Mouse (Mus musculus): ENCODE data around the gene Rpl32. TPM values are rescaled to one million over a fixed set of nuclear protein-coding genes. Genes with fewer than 3 reads are reported as not detected.

The Rpl32 gene
- polyA plus RNA-seq, 1 experiment = 1,009 TPM

DNA sequence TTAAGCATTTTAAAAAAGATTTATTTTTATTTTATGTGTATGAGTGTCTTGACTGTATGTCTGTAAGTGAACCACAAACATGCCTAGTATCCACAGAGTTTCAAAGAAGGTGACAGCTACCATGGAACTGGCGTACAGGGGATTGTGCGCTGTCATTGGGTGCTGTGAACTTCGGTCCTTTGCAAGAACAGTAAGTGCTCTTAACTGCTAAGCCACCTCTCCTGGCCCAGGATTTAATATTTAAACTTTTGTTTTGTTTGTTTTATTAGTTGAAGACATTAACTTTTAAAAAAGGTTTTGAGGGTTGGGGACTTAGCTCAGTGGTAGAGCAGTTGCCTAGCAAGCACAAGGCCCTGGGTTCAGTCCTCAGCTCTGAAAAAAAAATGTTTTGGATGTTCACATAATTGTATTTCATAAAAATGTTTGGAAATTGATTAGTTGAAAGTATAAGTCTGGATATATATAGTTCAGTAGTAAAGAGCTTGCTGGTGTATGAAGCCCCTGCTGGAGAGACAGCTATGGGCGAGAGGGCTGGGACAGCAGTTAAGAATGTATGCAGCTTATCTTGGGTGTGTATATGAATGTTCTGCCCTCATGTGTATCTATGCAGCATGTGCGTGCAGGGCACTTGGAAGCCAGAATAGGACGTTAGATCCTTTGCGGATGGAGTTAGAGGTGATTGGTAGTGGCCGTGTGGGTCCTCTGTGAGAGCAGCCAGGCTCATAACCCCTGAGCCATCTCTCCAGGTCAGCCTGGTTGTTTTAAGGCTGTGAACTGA is 12.9 kb upstream of the Rpl32 start:
- Histone ChIP-seq H3K4me3 (ENCODE audit: insufficient read depth, low read length) (no peak overlapping the region), H3K27ac (ENCODE audit: insufficient read depth, low read length) (no peak overlapping the region), H3K4me1 (ENCODE audit: control insufficient read depth, insufficient read depth, low read length) (no peaks in the 10 kb centered on the region)
- TF ChIP-seq CTCF (IDR thresholded peaks at IDR 0.05; ENCODE audit: extremely low read depth, insufficient read depth, low read length) = no peak
- no peak for TF ChIP-seq POLR2A (IDR thresholded peaks at IDR 0.05; ENCODE audit: extremely low read depth, insufficient read depth, low read length)

DNA sequence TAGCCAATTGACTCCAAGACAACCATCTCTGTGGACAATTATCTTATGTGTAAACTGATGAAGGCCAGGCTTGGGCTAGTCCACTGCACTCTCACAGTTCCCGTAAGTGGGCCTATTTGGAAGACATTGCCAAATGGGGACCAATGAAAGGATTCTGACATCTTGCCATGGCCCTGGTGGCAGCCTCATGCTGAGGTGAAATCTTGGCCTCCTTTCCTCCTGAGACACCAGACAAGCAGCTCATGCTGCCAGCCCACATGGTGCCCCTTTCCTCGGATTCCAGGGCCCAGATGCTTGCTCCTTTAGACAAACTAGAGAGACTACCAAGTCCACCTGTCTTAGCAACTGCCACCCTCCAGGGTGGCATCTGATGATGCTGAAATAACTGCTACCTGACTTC is 9.6 kb upstream of the Rpl32 start:
- TF ChIP-seq POLR2A (IDR thresholded peaks at IDR 0.05; ENCODE audit: extremely low read depth, insufficient read depth, low read length) = no peak
- no peak for TF ChIP-seq CTCF (IDR thresholded peaks at IDR 0.05; ENCODE audit: extremely low read depth, insufficient read depth, low read length)
- Histone ChIP-seq H3K27ac (ENCODE audit: insufficient read depth, low read length) (no peak overlapping the region), H3K4me1 (ENCODE audit: control insufficient read depth, insufficient read depth, low read length) (no peaks in the 10 kb centered on the region), H3K4me3 (ENCODE audit: insufficient read depth, low read length) (no peak overlapping the region)

DNA sequence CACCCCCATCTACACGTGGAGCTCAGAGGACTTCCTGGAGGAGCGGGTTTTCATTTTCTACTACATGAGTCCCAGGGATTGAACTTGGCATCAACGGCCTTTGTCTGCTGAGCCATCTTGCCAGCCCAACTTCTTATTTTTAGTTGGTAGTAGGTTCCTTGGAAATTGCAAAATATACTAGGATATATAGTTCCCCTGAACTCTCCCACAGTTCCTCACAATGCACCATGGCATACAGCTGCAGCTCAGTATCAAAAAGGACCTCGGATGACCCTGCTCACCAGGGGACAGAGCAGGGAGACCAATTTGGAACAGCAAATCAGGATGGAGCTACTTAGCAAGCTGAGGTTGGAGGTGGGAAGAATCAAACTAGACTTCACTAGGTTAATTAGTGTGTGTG is 6.5 kb upstream of the Rpl32 start:
- Histone ChIP-seq H3K27ac (ENCODE audit: insufficient read depth, low read length) (no peak overlapping the region), H3K4me3 (ENCODE audit: insufficient read depth, low read length) (no peak overlapping the region), H3K4me1 (ENCODE audit: control insufficient read depth, insufficient read depth, low read length) (no peaks in the 10 kb centered on the region)
- TF ChIP-seq CTCF (IDR thresholded peaks at IDR 0.05; ENCODE audit: extremely low read depth, insufficient read depth, low read length) (no peak), POLR2A (IDR thresholded peaks at IDR 0.05; ENCODE audit: extremely low read depth, insufficient read depth, low read length) (no peak)

DNA sequence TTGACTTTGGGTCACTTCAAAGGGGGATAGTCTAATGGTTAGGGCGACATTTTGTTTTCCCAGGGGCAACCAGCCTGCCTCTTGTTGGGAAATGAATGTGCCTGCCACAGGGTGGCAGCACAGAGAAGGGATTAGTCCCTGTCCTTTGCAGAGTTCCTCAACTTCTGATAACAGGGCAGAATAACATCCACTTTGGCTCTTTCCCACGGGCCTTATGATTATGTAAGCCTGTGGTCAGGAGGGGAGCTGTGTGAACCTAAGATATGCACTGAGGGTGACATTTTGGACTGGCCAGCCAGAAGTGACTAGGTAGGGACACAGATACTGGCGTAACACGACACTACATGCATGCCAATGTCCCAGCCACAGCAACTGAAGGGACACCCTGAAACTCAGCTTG is 5.6 kb upstream of the Rpl32 start:
- no peaks in the 10 kb centered on the region for H3K4me1 ChIP-seq (ENCODE audit: control insufficient read depth, insufficient read depth, low read length)
- no peak overlapping the region for H3K27ac ChIP-seq (ENCODE audit: insufficient read depth, low read length)
- no peak overlapping the region for H3K4me3 ChIP-seq (ENCODE audit: insufficient read depth, low read length)
- TF ChIP-seq POLR2A (IDR thresholded peaks at IDR 0.05; ENCODE audit: extremely low read depth, insufficient read depth, low read length) (no peak), CTCF (IDR thresholded peaks at IDR 0.05; ENCODE audit: extremely low read depth, insufficient read depth, low read length) (peak; percentile 69)

DNA sequence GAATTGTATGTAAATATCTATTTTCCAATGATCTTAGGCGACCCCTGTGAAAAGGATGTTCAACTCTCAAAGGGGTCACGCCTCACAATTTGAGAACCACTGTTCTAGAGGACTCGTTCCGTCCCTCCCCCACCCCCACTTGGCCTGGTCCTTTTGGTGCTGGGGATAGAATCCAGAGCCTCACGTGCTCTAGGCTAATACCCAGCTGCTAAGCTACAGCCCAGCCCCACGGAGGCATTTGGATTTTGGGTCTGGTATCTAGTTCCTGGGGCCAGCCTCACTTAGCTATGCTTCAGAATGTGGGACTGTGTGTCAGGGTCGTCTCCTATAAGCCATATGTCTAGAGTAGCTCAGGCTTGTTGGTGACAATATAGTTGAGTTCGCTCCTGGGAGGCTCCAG is 3.1 kb upstream of the Rpl32 start:
- TF ChIP-seq POLR2A (IDR thresholded peaks at IDR 0.05; ENCODE audit: extremely low read depth, insufficient read depth, low read length) = no peak
- no peak for TF ChIP-seq CTCF (IDR thresholded peaks at IDR 0.05; ENCODE audit: extremely low read depth, insufficient read depth, low read length)
- Histone ChIP-seq H3K27ac (ENCODE audit: insufficient read depth, low read length) (no peak overlapping the region), H3K4me3 (ENCODE audit: insufficient read depth, low read length) (no peak overlapping the region), H3K4me1 (ENCODE audit: control insufficient read depth, insufficient read depth, low read length) (peaks cover 3% of the 10 kb centered on the region; the same call in 1 of the 2 replicates)

DNA sequence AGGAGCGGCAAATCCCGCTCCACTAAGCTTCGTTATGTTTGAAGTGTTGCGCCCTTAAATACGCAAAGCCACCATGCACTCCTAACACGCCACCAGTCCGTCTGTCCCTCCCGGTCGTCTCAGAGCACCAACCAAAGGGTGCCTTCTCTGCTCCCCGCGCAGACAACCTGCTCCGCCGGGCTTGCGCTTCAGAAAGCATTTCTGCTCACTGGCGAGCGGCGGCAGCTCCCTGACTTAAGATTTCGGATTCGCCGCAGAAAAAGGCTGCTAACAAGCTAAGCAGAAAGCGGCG is 405 bp downstream of the Rpl32 start:
- TF ChIP-seq CTCF (IDR thresholded peaks at IDR 0.05; ENCODE audit: extremely low read depth, insufficient read depth, low read length) (no peak), POLR2A (IDR thresholded peaks at IDR 0.05; ENCODE audit: extremely low read depth, insufficient read depth, low read length) (0 out of 2 replicates have a peak, but pooled peaks have one; percentile 9)
- Histone ChIP-seq H3K4me1 (ENCODE audit: control insufficient read depth, insufficient read depth, low read length) (peaks cover 4% of the 10 kb centered on the region; the same call in 1 of the 2 replicates), H3K4me3 (ENCODE audit: insufficient read depth, low read length) (peak overlapping the region; percentile 97), H3K27ac (ENCODE audit: insufficient read depth, low read length) (peak overlapping the region; percentile 62; the same call in 1 of the 2 replicates)

DNA sequence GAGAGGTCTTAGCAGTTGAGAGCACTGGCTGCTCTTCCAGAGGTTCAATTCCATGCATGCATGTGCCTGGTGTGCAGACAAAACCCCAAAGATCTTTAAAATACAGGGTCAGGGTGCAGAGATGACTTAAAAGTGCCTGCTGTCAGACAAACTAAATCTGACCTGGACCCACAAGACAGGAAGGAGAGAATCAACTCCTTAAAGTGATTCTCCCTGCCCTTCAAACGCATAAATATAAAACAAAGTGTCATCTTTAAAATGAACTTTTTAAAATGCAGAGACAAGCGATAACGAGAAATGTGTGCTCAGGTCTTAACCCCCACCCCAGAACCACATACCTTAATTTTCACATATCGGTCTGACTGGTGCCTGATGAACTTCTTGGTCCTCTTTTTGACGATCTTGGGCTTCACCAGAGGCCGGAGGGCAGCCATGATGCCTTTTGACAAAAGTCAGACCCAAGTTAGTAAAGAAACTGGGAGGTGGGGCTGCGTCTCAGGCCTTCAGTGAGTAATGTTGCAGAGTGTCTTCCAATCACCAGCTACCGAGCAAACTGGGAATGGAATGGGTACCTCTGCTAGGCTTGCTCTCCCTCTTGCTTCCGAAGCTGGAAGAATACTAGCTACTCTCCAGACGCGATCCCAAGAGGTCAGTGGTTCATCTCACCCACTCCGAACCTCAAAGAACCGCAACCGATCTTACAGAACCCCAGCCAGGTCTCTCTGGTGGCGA is 917 bp downstream of the Rpl32 start:
- peaks cover 4% of the 10 kb centered on the region; the same call in 1 of the 2 replicates for H3K4me1 ChIP-seq (ENCODE audit: control insufficient read depth, insufficient read depth, low read length)
- TF ChIP-seq CTCF (IDR thresholded peaks at IDR 0.05; ENCODE audit: extremely low read depth, insufficient read depth, low read length) (no peak), POLR2A (IDR thresholded peaks at IDR 0.05; ENCODE audit: extremely low read depth, insufficient read depth, low read length) (no peak)
- no peak overlapping the region for H3K27ac ChIP-seq (ENCODE audit: insufficient read depth, low read length)
- peak overlapping the region; percentile 97 for H3K4me3 ChIP-seq (ENCODE audit: insufficient read depth, low read length)

DNA sequence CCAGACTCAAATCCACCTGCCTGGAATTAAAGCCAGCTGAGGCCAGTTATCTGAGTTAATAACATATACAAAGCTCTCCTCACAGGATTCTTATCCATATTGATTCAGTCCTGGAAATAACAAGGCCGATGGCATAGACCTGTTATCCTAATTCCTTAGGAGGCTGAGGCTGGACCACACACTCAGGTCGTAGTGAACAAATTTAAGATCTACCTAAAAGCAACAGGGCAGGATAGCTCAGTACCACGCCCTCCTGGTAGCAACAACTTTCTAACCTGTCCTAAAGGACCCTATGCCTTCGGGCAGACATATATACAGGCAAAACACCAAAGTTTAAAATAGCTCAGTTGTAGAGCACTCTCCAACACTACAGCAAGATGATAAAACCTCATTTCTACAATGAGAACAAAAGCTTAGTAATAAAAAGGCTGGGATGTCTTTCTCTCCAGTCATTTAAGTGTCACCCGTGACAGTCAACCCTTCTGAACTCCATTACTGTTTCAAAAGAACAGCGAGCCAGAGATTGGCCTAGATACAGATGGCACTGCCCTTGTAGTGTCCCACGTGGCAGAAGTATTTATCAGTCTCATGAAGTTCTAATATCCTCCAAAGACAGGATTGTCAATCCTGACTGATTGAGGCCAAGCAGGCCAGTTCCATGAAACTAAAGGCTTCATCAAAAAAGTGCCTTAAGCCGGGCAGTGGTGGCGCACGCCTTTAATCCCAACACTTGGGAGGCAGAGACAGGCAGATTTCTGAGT is 3.9 kb downstream of the Rpl32 start:
- H3K27ac ChIP-seq (ENCODE audit: insufficient read depth, low read length) = no peak overlapping the region
- H3K4me1 ChIP-seq (ENCODE audit: control insufficient read depth, insufficient read depth, low read length) = peaks cover 4% of the 10 kb centered on the region; the same call in 1 of the 2 replicates
- TF ChIP-seq CTCF (IDR thresholded peaks at IDR 0.05; ENCODE audit: extremely low read depth, insufficient read depth, low read length) (no peak), POLR2A (IDR thresholded peaks at IDR 0.05; ENCODE audit: extremely low read depth, insufficient read depth, low read length) (no peak)
- no peak overlapping the region for H3K4me3 ChIP-seq (ENCODE audit: insufficient read depth, low read length)

DNA sequence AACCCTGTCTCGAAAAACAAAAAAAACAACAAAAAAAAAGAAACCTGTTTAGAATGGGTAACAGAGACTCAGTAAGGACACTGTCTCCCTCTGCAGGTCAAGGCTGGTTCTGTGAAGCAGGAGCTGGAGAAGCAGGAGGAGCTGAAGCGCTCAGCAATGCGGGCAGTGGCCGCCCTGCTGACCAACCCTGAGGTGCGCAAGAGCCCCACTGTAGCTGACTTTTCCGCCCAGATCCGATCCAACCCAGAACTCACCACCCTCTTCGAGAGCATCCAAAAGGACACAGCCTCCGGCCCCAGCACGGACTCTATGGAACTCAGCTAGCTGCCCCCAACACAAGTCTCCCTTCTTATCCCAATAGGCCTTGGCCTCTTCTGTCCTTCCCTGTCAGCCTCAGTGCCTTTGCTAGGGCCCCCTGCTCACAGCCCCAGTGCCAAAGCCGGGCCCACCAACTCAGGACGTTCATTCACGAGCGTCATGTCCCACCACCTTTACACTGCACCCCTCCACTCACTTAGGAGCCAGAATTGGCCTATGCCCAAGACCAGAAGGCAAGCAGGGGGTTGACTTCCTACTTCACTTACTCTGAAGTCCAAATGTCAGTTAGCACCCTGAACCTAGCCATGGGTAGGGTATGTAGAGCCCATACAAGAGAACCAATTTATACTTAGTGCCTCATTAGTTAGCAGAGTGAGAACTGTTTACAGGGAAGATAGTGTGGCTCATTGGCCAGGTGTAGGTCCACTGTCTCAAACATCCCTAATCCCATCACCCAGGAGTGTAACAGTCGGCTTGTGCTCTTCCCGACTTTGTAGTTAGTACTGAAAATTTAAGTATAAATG is 4.8 kb downstream of the Rpl32 start:
- Histone ChIP-seq H3K4me1 (ENCODE audit: control insufficient read depth, insufficient read depth, low read length) (peaks cover 4% of the 10 kb centered on the region; the same call in 1 of the 2 replicates), H3K27ac (ENCODE audit: insufficient read depth, low read length) (no peak overlapping the region), H3K4me3 (ENCODE audit: insufficient read depth, low read length) (no peak overlapping the region)
- peak; percentile 85 for TF ChIP-seq CTCF (IDR thresholded peaks at IDR 0.05; ENCODE audit: extremely low read depth, insufficient read depth, low read length)
- no peak for TF ChIP-seq POLR2A (IDR thresholded peaks at IDR 0.05; ENCODE audit: extremely low read depth, insufficient read depth, low read length)
